Comparison of ENCODE assay signal across 10 mouse cellular contexts in the genomic region with DNA sequence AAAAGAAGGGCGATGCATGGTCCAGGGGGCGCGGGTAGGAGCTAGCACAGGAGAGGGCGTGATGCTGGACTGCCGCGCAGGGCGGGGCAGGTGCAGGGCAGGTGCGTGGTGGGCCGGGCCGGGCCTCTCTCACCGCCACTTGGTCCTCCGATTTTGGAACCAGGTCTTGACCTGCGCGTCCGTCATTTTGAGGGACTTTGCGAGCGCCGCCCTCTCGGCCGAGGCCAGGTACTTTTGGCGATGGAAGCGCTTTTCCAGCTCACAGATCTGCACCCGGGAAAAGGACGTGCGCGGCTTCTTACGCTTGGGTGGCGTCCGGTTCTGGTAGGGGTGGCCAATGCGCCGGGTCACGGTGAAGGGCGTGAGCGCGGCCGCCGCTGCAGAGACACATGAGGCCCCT. TPM values are rescaled to one million over a fixed set of nuclear protein-coding genes. Genes with fewer than 3 reads are reported as not detected.
DNase-seq lines count a peak whose midpoint lies in the region; ATAC-seq and TF ChIP-seq lines count a peak whose summit lies in the region.
"Had no signal": no experiment of that assay in that cellular context is flagged by ENCODE, and none has a peak within 500 bp of the region (broad histone marks: within the 10 kb centered on the region; RNA-seq: fewer than 3 reads in every experiment).

No protein-coding gene starts in this region.

- TF ChIP-seq EP300 in lung, postnatal 0 days (IDR thresholded peaks at IDR 0.05): no peak

- H3K4me2 ChIP-seq in lung, postnatal 0 days (replicated peaks; ENCODE audit: low read depth, low read length): no peak overlapping the region
- no peak overlapping the region for H3K4me2 ChIP-seq in hindbrain, embryonic 11.5 days (replicated peaks; ENCODE audit: low read depth, low read length)
- H3K4me2 ChIP-seq in neural tube, embryonic 14.5 days (ENCODE audit: low read depth, low read length): peak overlapping the region; percentile 60; the same call in 1 of the 2 replicates

- no peaks in the 10 kb centered on the region for H3K9me3 ChIP-seq in lung, postnatal 0 days (ENCODE audit: low read length)
- no peaks in the 10 kb centered on the region for H3K9me3 ChIP-seq in hindbrain, embryonic 11.5 days (ENCODE audit: control insufficient read depth, low read length)
- H3K9me3 ChIP-seq in neural tube, embryonic 14.5 days (ENCODE audit: control insufficient read depth, low read length): no peaks in the 10 kb centered on the region; the same call in 1 of the 2 replicates

- 3% methylated on average over 25 of the region's 37 CpGs for WGBS in lung, postnatal 0 days
- under 1% methylated on average over 37 of the region's 37 CpGs for WGBS in hindbrain, embryonic 11.5 days
- under 1% methylated on average over 37 of the region's 37 CpGs for WGBS in neural tube, embryonic 14.5 days

- no peak overlapping the region for H3K9ac ChIP-seq in lung, postnatal 0 days (replicated peaks; ENCODE audit: low read depth)
- H3K9ac ChIP-seq in hindbrain, embryonic 11.5 days (ENCODE audit: low read depth, low read length): peak overlapping the region; percentile 31; the same call in 1 of the 2 replicates
- peak overlapping the region; percentile 68 for H3K9ac ChIP-seq in neural tube, embryonic 14.5 days (replicated peaks; ENCODE audit: low read depth, low read length)

- H3K4me3 ChIP-seq in lung, postnatal 0 days (ENCODE audit: low read depth, low read length): no peak overlapping the region
- peak overlapping the region; percentile 38 for H3K4me3 ChIP-seq in hindbrain, embryonic 11.5 days (ENCODE audit: low read depth, low read length)
- peak overlapping the region; percentile 47 for H3K4me3 ChIP-seq in neural tube, embryonic 14.5 days (ENCODE audit: low read depth, low read length)

- no peaks in the 10 kb centered on the region for H3K36me3 ChIP-seq in lung, postnatal 0 days (ENCODE audit: insufficient read depth, low read length)
- no peaks in the 10 kb centered on the region for H3K36me3 ChIP-seq in hindbrain, embryonic 11.5 days (ENCODE audit: control insufficient read depth, insufficient read depth, low read length)
- H3K36me3 ChIP-seq in neural tube, embryonic 14.5 days (ENCODE audit: control insufficient read depth, insufficient read depth, low read length): no peaks in the 10 kb centered on the region

- peak; percentile 71 for DNase-seq in cerebellum, adult 11 months
- DNase-seq in lung, postnatal 0 days (ENCODE audit: low spot score): no peak
- DNase-seq in lung, postnatal 4 days: no peak
- DNase-seq in hindbrain, embryonic 11.5 days (ENCODE audit: low spot score): peak; percentile 61
- no peak for DNase-seq in frontal cortex, postnatal 25 days (ENCODE audit: low spot score in 2 of 2)
- no peak for DNase-seq in frontal cortex, postnatal 10 days (ENCODE audit: low spot score in 2 of 2)

- no peak for ATAC-seq in cerebellum, adult (ENCODE audit: insufficient number of reproducible peaks, low FRiP score, low TSS enrichment)
- no peak for ATAC-seq in lung, postnatal 0 days
- ATAC-seq in hindbrain, embryonic 11.5 days (ENCODE audit: low FRiP score): no peak
- ATAC-seq in neural tube, embryonic 14.5 days (ENCODE audit: low read depth): no peak

- TF ChIP-seq CTCF in lung, postnatal 0 days (IDR thresholded peaks at IDR 0.05): peak; percentile 24; the same call in 1 of the 2 replicates

- H3K4me1 ChIP-seq in lung, postnatal 0 days (ENCODE audit: insufficient read depth, low read depth, low read length): peaks cover 16% of the 10 kb centered on the region
- peaks cover 23% of the 10 kb centered on the region for H3K4me1 ChIP-seq in hindbrain, embryonic 11.5 days (replicated peaks; ENCODE audit: control insufficient read depth, insufficient read depth, low read length)
- peaks cover 8% of the 10 kb centered on the region; the same call in 1 of the 2 replicates for H3K4me1 ChIP-seq in neural tube, embryonic 14.5 days (ENCODE audit: control insufficient read depth, insufficient read depth, low read length)

- no peak overlapping the region for H3K27ac ChIP-seq in lung, postnatal 0 days (ENCODE audit: low read length)
- H3K27ac ChIP-seq in hindbrain, embryonic 11.5 days (ENCODE audit: low read depth, low read length): peak overlapping the region; percentile 61
- peak overlapping the region; percentile 89 for H3K27ac ChIP-seq in neural tube, embryonic 14.5 days (ENCODE audit: low read depth, low read length)

- H3K27me3 ChIP-seq in lung, postnatal 0 days (replicated peaks; ENCODE audit: insufficient read depth, low read length): peaks cover 85% of the 10 kb centered on the region
- H3K27me3 ChIP-seq in hindbrain, embryonic 11.5 days (ENCODE audit: control insufficient read depth, insufficient read depth, low read length): peaks cover 90% of the 10 kb centered on the region
- H3K27me3 ChIP-seq in neural tube, embryonic 14.5 days (ENCODE audit: control insufficient read depth, insufficient read depth, low read length): peaks cover 26% of the 10 kb centered on the region

RNA-seq across cellular contexts. Expression of a gene that starts 1.1 kb away (rescaled TPM):
- not detected in 2 replicates for polyA plus RNA-seq in lung, postnatal 0 days (2015; fragmentation: Nextera tagmentation; extraction: Ambion mirVana)
- polyA plus RNA-seq in hindbrain, embryonic 11.5 days (2014; fragmentation: Nextera tagmentation; extraction: Ambion mirVana): 12.9 and 19.0 TPM in 2 replicates
- polyA plus RNA-seq in neural tube, embryonic 14.5 days (2014; fragmentation: Nextera tagmentation; extraction: Ambion mirVana): 32.9 and 41.0 TPM in 2 replicates
- polyA plus RNA-seq: heart, embryonic 16.5 days; lung, embryonic 16.5 days had no signal

RNA-seq across cellular contexts. Expression of a gene that starts 39.3 kb away (rescaled TPM):
- polyA plus RNA-seq in lung, postnatal 0 days (2015; fragmentation: Nextera tagmentation; extraction: Ambion mirVana): 277 and 284 TPM in 2 replicates
- 962 and 974 TPM in 2 replicates for polyA plus RNA-seq in hindbrain, embryonic 11.5 days (2014; fragmentation: Nextera tagmentation; extraction: Ambion mirVana)
- 428 and 483 TPM in 2 replicates for polyA plus RNA-seq in neural tube, embryonic 14.5 days (2014; fragmentation: Nextera tagmentation; extraction: Ambion mirVana)

RNA-seq across cellular contexts. Expression of a gene that starts 55.1 kb away (rescaled TPM):
- polyA plus RNA-seq in lung, postnatal 0 days (2015; fragmentation: Nextera tagmentation; extraction: Ambion mirVana): 19.5 and 20.6 TPM in 2 replicates
- polyA plus RNA-seq in hindbrain, embryonic 11.5 days (2014; fragmentation: Nextera tagmentation; extraction: Ambion mirVana): 6.4 and 8.1 TPM in 2 replicates
- polyA plus RNA-seq in neural tube, embryonic 14.5 days (2014; fragmentation: Nextera tagmentation; extraction: Ambion mirVana): 11.0 and 11.4 TPM in 2 replicates

Comparison
In these comparisons a context has a peak if more than half of its experiments do, and no peak if none do; other contexts are left out.
1. DNase-seq: peak in cerebellum, adult 11 months (single experiment) and hindbrain, embryonic 11.5 days (single experiment); none in lung, postnatal 0 days (single experiment), lung, postnatal 4 days (0 of 2), frontal cortex, postnatal 25 days (0 of 2) and frontal cortex, postnatal 10 days (0 of 2).
2. RNA of a gene that starts 1.1 kb away (polyA plus RNA-seq): 32.9 to 41.0 TPM in neural tube, embryonic 14.5 days and 12.9 to 19.0 TPM in hindbrain, embryonic 11.5 days; not detected in lung, postnatal 0 days; every median in the first group is over 10 times any median in the second.